Mouse (Mus musculus) liver, postnatal 0 days (tissue): Measurements from ENCODE around the gene Zfp81. TPM values are rescaled to one million over a fixed set of nuclear protein-coding genes. Genes with fewer than 3 reads are reported as not detected.
"Not testable (repeated sequence)": the region's sequence is repeated elsewhere in the genome, so short reads cannot be mapped to it uniquely, and the experiment has no call there.

ENCODE experiments used
- ATAC-seq: fragments of 200-750 bp; cut with Nextera tagmentation; 2 replicates; pipeline ENCODE4 v1.8.0; 2017; ENCODE audit warnings: mild to moderate bottlenecking, moderate library complexity
- DNase-seq: peaks from one replicate; pipeline ENCODE4 v3.0.0-alpha.2; 2016
- H3K27ac ChIP-seq: fragments of 300-500 bp; sonication (generic); 2 replicates; pipeline ENCODE4 v1.5.1; 2014; ENCODE audit warnings: antibody characterized with exemption, moderate library complexity, mild to moderate bottlenecking, low read depth
- H3K27me3 ChIP-seq: fragments of 300-500 bp; sonication (generic); 2 replicates; pipeline ENCODE4 v1.6.1; 2014; ENCODE audit warnings: low read length, control low read depth, mixed read lengths; ENCODE audit not compliant: insufficient read depth
- H3K36me3 ChIP-seq: fragments of 300-500 bp; sonication (generic); replicated peaks from 2 replicates; pipeline ENCODE4 v1.6.1; 2014; ENCODE audit warnings: mild to moderate bottlenecking, control low read depth, low read length, moderate library complexity, mixed read lengths; ENCODE audit not compliant: insufficient read depth
- H3K4me1 ChIP-seq: fragments of 300-500 bp; sonication (generic); 2 replicates; pipeline ENCODE4 v1.6.1; 2014; ENCODE audit warnings: antibody characterized with exemption, mild to moderate bottlenecking, control low read depth; ENCODE audit not compliant: insufficient read depth
- H3K4me2 ChIP-seq: fragments of 300-500 bp; sonication (generic); 2 replicates; pipeline ENCODE4 v1.6.1; 2014; ENCODE audit warnings: low read depth, mild to moderate bottlenecking, low read length, moderate library complexity, mixed read lengths
- H3K4me3 ChIP-seq: fragments of 300-500 bp; sonication (generic); 2 replicates; pipeline ENCODE4 v1.5.1; 2014; ENCODE audit warnings: low read depth, low read length
- H3K9ac ChIP-seq: fragments of 300-500 bp; sonication (generic); replicated peaks from 2 replicates; pipeline ENCODE4 v1.6.1; 2014; ENCODE audit warnings: mild to moderate bottlenecking, moderate library complexity
- H3K9me3 ChIP-seq: fragments of 300-500 bp; sonication (generic); 2 replicates; pipeline ENCODE4 v1.6.1; 2016; ENCODE audit warnings: mild to moderate bottlenecking, control low read depth, low read length, mixed read lengths
- CTCF ChIP-seq: sonication (generic); IDR thresholded peaks from 2 replicates; pipeline ENCODE4 v1.5.1; 2016; ENCODE audit warnings: antibody characterized with exemption, low read depth
- EP300 ChIP-seq: IDR thresholded peaks from 2 replicates; pipeline ENCODE4 v1.6.1; 2016; ENCODE audit warnings: antibody characterized with exemption, low read depth, mild to moderate bottlenecking
- WGBS: fragments of 180-500 bp; shearing (Covaris S2); extraction: QIAGEN DNeasy Blood & Tissue Kit; methylation state at CpG from one replicate; pipeline ENCODE4 v1.1.7; 2014; ENCODE audit not compliant: insufficient replicate concordance; 5-methylcytosine and 5-hydroxymethylcytosine counted together
- polyA plus RNA-seq: library from polyadenylated mRNA; unstranded; fragments of >200 nt; fragmentation: Nextera tagmentation; extraction: Ambion mirVana; gene quantifications from 2 replicates; pipeline ENCODE4 v1.2.1, GENCODE M21; 2015

The Zfp81 gene
- 1.1 and 1.9 TPM in 2 replicates for polyA plus RNA-seq

GRCm38 (mm10) chr17:33358411-33359384 is at the start of gene Zfp81:
Gene Zfp81 (minus strand): TSS chr17:33358878.
- peak within 1 kb of the TSS; percentile 73 for H3K27ac ChIP-seq
- peak within 1 kb of the TSS; percentile 79 for H3K9ac ChIP-seq
- H3K4me1 ChIP-seq = 0 out of 2 replicates have a peak, but pooled peaks cover 4% of the 10 kb centered on the region
- WGBS = 4% methylated on average over 47 of the region's 47 CpGs
- H3K4me3 ChIP-seq = peak within 1 kb of the TSS; percentile 81
- TF ChIP-seq CTCF (no peak), EP300 (no peak)
- peak; percentile 85 for DNase-seq
- no peaks in the 10 kb centered on the region for H3K36me3 ChIP-seq
- peak within 1 kb of the TSS; percentile 77 for H3K4me2 ChIP-seq
- H3K9me3 ChIP-seq = no peaks in the 10 kb centered on the region
- H3K27me3 ChIP-seq = no peaks in the 10 kb centered on the region
- peak; percentile 100 for ATAC-seq

GRCm38 (mm10) chr17:33394182-33395034 is 35.7 kb upstream of the Zfp81 start, which contains the start of gene Zfp101:
Gene Zfp101 (minus strand): TSS chr17:33394641.
- Histone ChIP-seq H3K9me3 (no peaks in the 10 kb centered on the region), H3K4me2 (peak within 1 kb of the TSS; percentile 86), H3K4me1 (peaks cover 10% of the 10 kb centered on the region), H3K4me3 (peak within 1 kb of the TSS; percentile 81), H3K36me3 (no peaks in the 10 kb centered on the region), H3K27ac (peak within 1 kb of the TSS; percentile 73), H3K27me3 (no peaks in the 10 kb centered on the region), H3K9ac (peak within 1 kb of the TSS; percentile 76)
- TF ChIP-seq EP300 (no peak), CTCF (0 out of 2 replicates have a peak, but pooled peaks have one; percentile 8)
- ATAC-seq (peak; percentile 100), DNase-seq (peak; percentile 92)
- under 1% methylated on average over 44 of the region's 44 CpGs for WGBS

- Histone ChIP-seq H3K36me3 (no peaks in the 10 kb centered on the region), H3K27me3 (no peaks in the 10 kb centered on the region), H3K9me3 (no peaks in the 10 kb centered on the region), H3K9ac (no peak overlapping the region), H3K4me2 (no peak overlapping the region), H3K4me3 (no peak overlapping the region), H3K4me1 (peaks cover 10% of the 10 kb centered on the region), H3K27ac (no peak overlapping the region)
- DNase-seq (no peak), ATAC-seq (no peak)
- TF ChIP-seq EP300 (no peak), CTCF (no peak)
- 87% methylated on average over 5 of the region's 5 CpGs for WGBS
Measured at GRCm38 (mm10) chr17:33392271-33392670, 33.6 kb upstream of the Zfp81 start.

DNA sequence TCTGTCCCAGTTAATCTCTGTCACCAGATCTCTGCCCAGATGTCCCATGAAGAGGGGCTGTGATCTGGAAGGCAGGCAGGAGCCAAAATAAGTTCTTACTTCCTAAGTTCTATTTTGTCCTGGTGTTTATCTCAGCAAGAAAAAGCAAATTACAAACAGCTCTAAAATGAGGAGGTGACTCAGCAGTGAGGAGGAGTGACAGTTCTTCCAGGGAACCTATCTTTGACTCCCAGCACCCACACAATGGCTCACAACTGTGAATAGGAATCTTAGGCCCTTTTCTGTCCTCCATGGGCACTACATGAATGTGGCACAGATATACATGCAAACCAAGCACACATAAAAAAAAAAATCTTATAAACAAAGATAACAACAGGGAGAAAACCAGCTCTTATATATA is 27.0 kb upstream of the Zfp81 start:
- Histone ChIP-seq H3K4me2 (no peak overlapping the region), H3K9ac (no peak overlapping the region), H3K4me3 (no peak overlapping the region), H3K27me3 (no peaks in the 10 kb centered on the region), H3K27ac (no peak overlapping the region), H3K9me3 (no peaks in the 10 kb centered on the region), H3K4me1 (no peaks in the 10 kb centered on the region), H3K36me3 (peaks cover 35% of the 10 kb centered on the region)
- TF ChIP-seq CTCF (no peak), EP300 (no peak)
- DNase-seq = no peak
- ATAC-seq = no peak

GRCm38 (mm10) chr17:33372795-33373194 is 14.1 kb upstream of the Zfp81 start:
- WGBS = 83% methylated on average over 3 of the region's 3 CpGs
- H3K36me3 ChIP-seq = no peaks in the 10 kb centered on the region
- H3K9me3 ChIP-seq = peaks cover 3% of the 10 kb centered on the region
- DNase-seq = no peak
- H3K9ac ChIP-seq = no peak overlapping the region
- no peaks in the 10 kb centered on the region for H3K4me1 ChIP-seq
- H3K27me3 ChIP-seq = no peaks in the 10 kb centered on the region
- no peak overlapping the region for H3K27ac ChIP-seq
- peak; percentile 49; the same call in 1 of the 2 replicates for ATAC-seq
- no peak overlapping the region for H3K4me3 ChIP-seq
- TF ChIP-seq EP300 (no peak), CTCF (no peak)
- no peak overlapping the region for H3K4me2 ChIP-seq

DNA sequence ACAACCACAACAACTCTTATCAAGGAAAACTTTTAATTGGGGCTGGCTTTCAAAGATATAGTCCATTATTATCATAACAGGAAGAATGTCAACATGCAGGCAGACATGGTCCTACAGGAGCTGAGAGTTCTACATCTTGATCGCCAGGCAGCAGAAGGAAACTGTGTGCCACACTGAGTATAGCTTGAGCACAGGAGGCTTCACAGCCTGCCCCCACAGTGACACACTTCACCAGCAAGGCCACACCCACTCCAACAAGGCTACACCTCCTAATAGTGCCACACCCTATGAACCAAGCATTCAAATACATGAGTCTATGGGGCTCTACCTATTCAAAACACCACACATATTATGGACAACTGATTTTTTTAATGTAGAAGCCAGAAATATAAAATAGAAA is 5.7 kb downstream of the Zfp81 start:
- H3K4me3 ChIP-seq = no peak overlapping the region
- H3K9ac ChIP-seq = no peak overlapping the region
- no peak overlapping the region for H3K27ac ChIP-seq
- WGBS = 71% methylated on average over 1 of the region's 1 CpGs
- H3K4me1 ChIP-seq = no peaks in the 10 kb centered on the region
- H3K27me3 ChIP-seq = no peaks in the 10 kb centered on the region
- ATAC-seq (no peak), DNase-seq (no peak)
- no peak for TF ChIP-seq EP300
- TF ChIP-seq CTCF = no peak
- peaks cover 4% of the 10 kb centered on the region for H3K9me3 ChIP-seq
- no peak overlapping the region for H3K4me2 ChIP-seq
- no peaks in the 10 kb centered on the region for H3K36me3 ChIP-seq

DNA sequence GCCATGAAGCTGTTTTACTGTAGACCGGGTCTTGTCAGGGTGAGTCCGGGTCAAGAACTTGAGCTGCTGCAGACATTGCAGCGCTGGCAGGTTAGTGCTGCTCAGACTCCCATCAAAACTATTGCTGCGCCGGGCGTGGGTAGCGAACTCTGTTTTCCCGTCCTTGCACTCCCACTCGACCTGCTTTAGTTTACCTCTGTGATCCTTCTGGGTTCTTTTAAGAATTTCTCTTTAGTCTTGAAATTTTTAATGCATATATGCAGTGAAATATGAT is 68.9 kb downstream of the Zfp81 start:
- not testable (repeated sequence) for ATAC-seq, DNase-seq, H3K27me3 ChIP-seq, H3K4me3 ChIP-seq, H3K4me1 ChIP-seq, H3K27ac ChIP-seq, H3K4me2 ChIP-seq, H3K9ac ChIP-seq, H3K36me3 ChIP-seq, H3K9me3 ChIP-seq
- WGBS = no CpG with 5 or more reads among the region's 9 CpGs

- not testable (repeated sequence) for H3K4me2 ChIP-seq, H3K4me3 ChIP-seq, H3K36me3 ChIP-seq, DNase-seq, H3K27me3 ChIP-seq, H3K27ac ChIP-seq, H3K9ac ChIP-seq, H3K4me1 ChIP-seq, H3K9me3 ChIP-seq
- peak; percentile 99 for ATAC-seq
- whole genome bisulfite sequencing = no CpG with 5 or more reads among the region's 25 CpGs
Measured at GRCm38 (mm10) chr17:33289039-33289875, 69.4 kb downstream of the Zfp81 start, which contains the start of gene Zfp955b. Gene Zfp955b (plus strand): TSS chr17:33289544.
